Mouse (Mus musculus) hindbrain, embryonic 14.5 days (tissue): Measurements from ENCODE around the gene Baz1a. TPM values are rescaled to one million over a fixed set of nuclear protein-coding genes. Genes with fewer than 3 reads are reported as not detected.

Source experiments
- ATAC-seq: fragments of 200-750 bp; cut with Nextera tagmentation; 2 replicates; pipeline ENCODE4 v1.8.0; 2017; ENCODE audit warnings: moderate number of reproducible peaks, mild to moderate bottlenecking, moderate TSS enrichment, moderate library complexity; ENCODE audit not compliant: low FRiP score
- DNase-seq: peaks from one replicate; pipeline ENCODE4 v3.0.0-alpha.2; 2015; ENCODE audit warnings: low spot score
- H3K27ac ChIP-seq: fragments of 300-500 bp; sonication (generic); 2 replicates; pipeline ENCODE4 v1.5.1; 2014; ENCODE audit warnings: mild to moderate bottlenecking, moderate library complexity
- H3K27me3 ChIP-seq: fragments of 300-500 bp; sonication (generic); 2 replicates; pipeline ENCODE4 v1.6.1; 2014; ENCODE audit warnings: mild to moderate bottlenecking, low read length, mixed read lengths; ENCODE audit not compliant: control insufficient read depth, insufficient read depth
- H3K36me3 ChIP-seq: fragments of 300-500 bp; sonication (generic); replicated peaks from 2 replicates; pipeline ENCODE4 v1.6.1; 2014; ENCODE audit not compliant: control insufficient read depth, insufficient read depth
- H3K4me1 ChIP-seq: fragments of 300-500 bp; sonication (generic); replicated peaks from 2 replicates; pipeline ENCODE4 v1.6.1; 2014; ENCODE audit warnings: antibody characterized with exemption, low read length, mixed read lengths; ENCODE audit not compliant: control insufficient read depth, insufficient read depth
- H3K4me2 ChIP-seq: fragments of 300-500 bp; sonication (generic); replicated peaks from 2 replicates; pipeline ENCODE4 v1.6.1; 2014; ENCODE audit warnings: mild to moderate bottlenecking, moderate library complexity
- H3K4me3 ChIP-seq: fragments of 300-500 bp; sonication (generic); replicated peaks from 2 replicates; pipeline ENCODE4 v1.5.1; 2014; ENCODE audit warnings: mild to moderate bottlenecking, low read length
- H3K9ac ChIP-seq: fragments of 300-500 bp; sonication (generic); 2 replicates; pipeline ENCODE4 v1.6.1; 2014
- H3K9me3 ChIP-seq: fragments of 300-500 bp; sonication (generic); 2 replicates; pipeline ENCODE4 v1.6.1; 2016; ENCODE audit warnings: low read length; ENCODE audit not compliant: control insufficient read depth
- polyA plus RNA-seq: library from polyadenylated mRNA; unstranded; fragments of >200 nt; fragmentation: Nextera tagmentation; extraction: Ambion mirVana; gene quantifications from 2 replicates; pipeline ENCODE4 v1.2.1, GENCODE M21; 2014

Baz1a gene
- polyA plus RNA-seq, 1 experiment from 2014 or later, result 4.5 TPM

DNA sequence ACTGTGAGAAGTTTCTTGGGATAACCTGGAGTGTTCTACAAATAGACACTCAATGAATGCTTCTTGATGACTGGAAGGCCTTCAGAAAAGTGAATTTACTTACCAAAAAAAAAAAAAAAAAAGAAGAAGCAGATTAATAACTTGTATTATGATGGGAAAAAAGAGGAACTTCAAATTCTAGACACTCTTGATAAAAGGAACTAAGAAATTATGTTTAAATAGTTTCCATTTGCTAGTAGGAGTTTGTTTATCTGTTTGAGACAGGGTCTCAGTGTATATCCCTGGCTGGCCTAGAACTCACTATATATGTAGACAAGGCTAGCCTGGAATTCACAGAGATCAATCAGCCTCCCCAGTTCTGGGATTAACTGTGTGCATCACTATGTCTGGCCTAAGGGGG is 169.7 kb downstream of the Baz1a start:
- no peaks in the 10 kb centered on the region for H3K27me3 ChIP-seq
- no peaks in the 10 kb centered on the region for H3K36me3 ChIP-seq
- H3K4me3 ChIP-seq, result no peak overlapping the region
- no peak for ATAC-seq
- no peak for DNase-seq
- no peak overlapping the region for H3K4me2 ChIP-seq
- H3K9ac ChIP-seq, result no peak overlapping the region
- no peaks in the 10 kb centered on the region for H3K4me1 ChIP-seq
- no peak overlapping the region for H3K27ac ChIP-seq
- H3K9me3 ChIP-seq, result no peaks in the 10 kb centered on the region

Other genes with a start within 250 kb of the Baz1a start
- 161 TPM in 2 replicates for gene Snx6, start 218.6 kb downstream of the Baz1a start, polyA plus RNA-seq
- gene Cfl2, start 151.5 kb downstream of the Baz1a start, polyA plus RNA-seq, result 347 and 361 TPM in 2 replicates
- gene Gm20403, start 27.8 kb downstream of the Baz1a start, polyA plus RNA-seq, result not detected in 2 replicates
- 26.6 and 27.5 TPM in 2 replicates for gene 2700097O09Rik, start 65.8 kb upstream of the Baz1a start, polyA plus RNA-seq
- gene Srp54a, start 65.9 kb upstream of the Baz1a start, polyA plus RNA-seq, result 210 and 219 TPM in 2 replicates
- gene Fam177a, start 110.1 kb upstream of the Baz1a start, polyA plus RNA-seq, result 57.2 and 63.6 TPM in 2 replicates
- gene Srp54b, start 140.8 kb upstream of the Baz1a start, polyA plus RNA-seq, result 70.5 and 73.5 TPM in 2 replicates
- not detected in 2 replicates for gene 1700047I17Rik2, start 185.2 kb upstream of the Baz1a start, polyA plus RNA-seq
- 80.3 and 91.3 TPM in 2 replicates for gene Srp54c, start 215.8 kb upstream of the Baz1a start, polyA plus RNA-seq